Mouse (Mus musculus) heart, postnatal 14 days (tissue): ENCODE data around the gene Slc15a3. TPM values are rescaled to one million over a fixed set of nuclear protein-coding genes. Genes with fewer than 3 reads are reported as not detected.

Experiments
- DNase-seq, 2 experiments: peaks; one replicate each; pipeline ENCODE4 v3.0.0; 2021 to 2022
- intact Hi-C: fragments of 180-260 bp; cut with DNase I; formaldehyde crosslinking; loops from one replicate; pipeline ENCODE4 v1.15.1; 2025
- long read RNA-seq, 2 experiments: library from polyadenylated mRNA; stranded (forward); transcript quantifications; one replicate each; pipeline ENCODE4 v2.0.0; 2021
- total RNA-seq, 2 experiments: library from RNA; stranded (reverse); gene quantifications; 2 replicates each; pipeline ENCODE4 v1.2.3; 2021

The Slc15a3 gene
- total RNA-seq: 1 to 10 TPM; 2.6 to 2.9 TPM
- long read RNA-seq, experiment 1: 0 reads
- long read RNA-seq, experiment 2: 0 reads

DNA sequence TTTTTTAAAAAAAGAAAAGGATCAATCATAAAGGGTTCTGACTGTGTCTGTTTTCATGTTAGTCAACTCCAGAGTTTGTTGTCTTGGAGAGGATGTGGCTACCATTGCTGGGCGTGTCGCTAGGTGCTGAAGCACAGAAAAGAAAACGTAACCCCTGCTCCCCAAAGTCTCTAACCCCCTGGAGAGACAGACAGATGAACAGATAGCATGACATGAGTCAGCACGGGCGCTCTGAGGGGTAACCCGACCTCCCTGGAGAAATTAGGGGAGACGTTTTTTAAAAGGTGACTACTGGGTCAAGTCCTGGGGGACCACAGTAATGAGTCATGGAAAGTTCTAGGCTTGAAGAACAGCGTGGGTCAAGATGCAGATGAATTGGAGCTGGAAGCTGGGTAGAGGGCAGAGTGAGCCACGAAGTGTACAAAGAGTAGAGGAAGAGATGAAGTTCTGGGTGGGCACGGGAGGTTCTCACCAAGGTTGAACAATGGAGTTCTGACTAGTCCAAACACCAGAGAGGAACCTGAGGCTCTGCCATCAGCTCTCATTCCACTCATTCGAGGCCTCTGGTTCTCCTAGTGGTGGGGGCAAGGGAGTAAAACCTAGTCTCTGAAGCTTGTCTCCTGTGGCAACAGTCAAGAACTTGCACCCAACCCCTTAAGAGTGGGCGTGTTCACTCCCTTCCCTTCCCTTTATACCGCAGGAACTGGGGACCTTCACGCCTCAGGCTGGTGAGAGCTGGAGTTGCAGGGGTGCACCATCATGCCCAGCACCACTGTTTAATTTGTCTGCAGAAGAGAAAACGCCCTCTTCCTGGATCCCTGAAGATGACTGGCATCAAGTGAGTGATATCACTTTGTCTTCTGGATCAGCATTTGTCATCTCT is at the start of gene Slc15a3:
Slc15a3 (plus strand) TSS at position 718 of the 883 bp plus-strand sequence.
- intact Hi-C loops: no loop called here
- no peak for DNase-seq

DNA sequence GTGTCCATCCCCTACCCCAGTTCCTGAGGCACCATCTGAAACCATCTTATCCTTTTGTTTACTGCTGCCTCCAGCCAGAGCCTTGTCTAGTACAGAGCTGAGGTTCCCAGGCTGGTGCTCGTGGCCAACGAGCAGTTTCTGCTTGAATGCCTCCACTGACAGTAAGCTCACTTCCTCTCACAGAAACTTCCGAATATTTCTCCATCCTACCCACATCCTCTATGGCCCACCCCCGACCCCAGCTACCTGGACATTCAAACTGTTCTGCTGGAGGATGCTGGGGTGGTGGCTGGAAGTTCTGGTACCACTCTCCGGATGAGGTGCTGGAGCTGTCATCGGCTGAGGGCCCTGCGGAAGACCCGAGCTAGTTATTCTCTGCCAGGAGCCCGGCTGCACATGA is 49.2 kb upstream of the Slc15a3 start:
- no peak for DNase-seq
- intact Hi-C loops: no loop called here

GRCm38 (mm10) chr19:10793044-10793443 is 46.5 kb upstream of the Slc15a3 start:
- no peak for DNase-seq
- intact Hi-C loops: no loop called here

DNA sequence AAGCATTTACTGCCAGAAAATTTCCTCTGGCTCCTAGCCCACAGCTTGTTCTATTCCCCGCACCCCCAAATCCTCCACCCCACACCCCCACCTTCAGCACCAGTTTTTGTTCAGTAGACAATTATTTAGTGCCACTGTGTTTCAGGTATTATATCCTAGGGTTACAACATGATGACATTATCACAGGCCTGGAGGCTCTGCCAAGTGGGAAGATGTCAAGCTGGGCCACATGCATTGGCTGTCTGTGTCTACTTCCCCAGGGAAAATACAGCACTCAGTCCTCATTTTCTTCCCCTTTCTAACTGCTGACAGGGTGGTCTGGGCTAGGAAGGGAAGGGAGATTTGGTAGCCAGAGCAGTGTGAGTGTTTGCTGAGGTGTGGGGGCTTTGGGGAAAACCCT is 44.6 kb upstream of the Slc15a3 start:
- intact Hi-C loops: no loop called here
- DNase-seq: no peak

DNA sequence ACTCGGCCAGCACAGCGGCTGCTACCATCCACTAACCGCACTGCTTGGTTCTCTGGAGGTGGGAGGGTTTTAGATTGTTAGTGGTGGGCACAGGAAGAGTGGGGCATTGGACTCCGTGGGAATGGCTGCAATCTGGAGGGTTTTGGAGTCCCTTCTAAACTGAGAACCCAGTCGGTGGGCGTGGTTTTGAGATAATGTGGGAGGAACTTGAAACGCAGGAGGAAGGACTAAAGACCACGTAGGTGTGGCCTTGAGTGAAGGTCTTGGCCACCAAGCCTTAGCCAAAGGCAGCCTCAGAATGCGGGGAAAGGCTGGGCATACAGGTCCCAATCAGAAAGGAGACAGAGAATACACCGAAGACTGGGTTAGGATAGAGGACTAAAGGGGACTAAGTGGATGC is 41.0 kb upstream of the Slc15a3 start:
- no peak for DNase-seq
- intact Hi-C loops: no loop called here

DNA sequence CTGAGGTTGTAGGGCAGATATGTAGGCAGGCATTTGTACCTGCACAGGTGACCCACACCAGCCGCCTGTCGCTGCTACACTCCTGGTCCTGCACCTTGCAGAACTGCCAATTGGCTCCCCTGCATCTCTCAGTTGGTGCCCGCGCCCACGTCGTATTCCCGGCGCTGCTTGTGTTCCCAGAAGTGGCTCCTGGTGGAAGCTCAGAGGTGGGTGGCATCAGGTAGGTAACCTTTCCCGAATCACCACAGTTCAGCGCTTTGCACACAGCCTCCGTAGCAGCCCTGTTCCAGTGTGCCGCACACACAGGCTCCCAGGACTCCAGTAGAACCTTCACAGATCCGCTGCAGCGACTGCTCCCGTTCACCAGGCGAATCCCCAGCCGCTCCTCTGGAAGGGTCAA is 40.4 kb upstream of the Slc15a3 start:
- intact Hi-C loops: no loop called here
- DNase-seq: no peak

- intact Hi-C loops: no loop called here
- DNase-seq: no peak
Measured at GRCm38 (mm10) chr19:10801070-10801469, 38.5 kb upstream of the Slc15a3 start.

DNA sequence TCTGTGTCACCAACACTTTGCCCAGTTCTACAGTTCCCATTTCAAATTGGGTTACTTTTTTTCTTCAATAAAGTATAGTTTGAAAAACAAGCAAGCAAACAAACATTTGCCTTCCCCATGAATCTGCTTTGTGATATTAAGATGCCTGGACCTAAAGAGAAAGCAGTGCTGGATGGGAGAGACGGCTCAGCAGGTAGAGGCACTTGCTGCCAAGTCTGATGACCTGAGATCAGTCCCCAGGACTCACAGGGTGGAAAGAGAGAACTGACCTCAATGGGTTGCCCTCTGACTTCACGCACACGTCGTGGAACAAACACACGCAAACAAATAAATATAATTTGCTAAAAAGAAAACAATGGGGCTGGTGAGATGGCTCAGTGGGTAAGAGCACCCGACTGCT is 37.6 kb upstream of the Slc15a3 start:
- intact Hi-C loops: no loop called here
- DNase-seq: no peak

DNA sequence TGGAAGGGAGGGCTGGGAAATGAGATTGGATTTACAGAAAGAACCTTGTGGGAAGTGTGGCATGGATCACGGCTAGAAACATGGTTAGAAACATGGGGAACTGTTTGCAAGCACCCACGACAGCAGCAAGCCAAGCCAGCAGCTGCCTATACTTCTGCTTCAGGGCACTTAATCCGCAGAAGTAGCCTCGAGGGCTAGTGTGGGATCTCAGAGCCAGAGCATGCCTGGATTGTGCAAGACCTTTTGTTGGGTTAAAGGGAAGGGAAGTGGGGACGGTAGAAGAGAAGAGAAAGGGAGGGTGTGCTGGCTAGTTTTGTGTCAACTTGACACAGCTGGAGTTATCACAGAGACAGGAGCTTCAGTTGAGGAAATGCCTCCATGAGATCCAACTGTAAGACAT is 35.8 kb upstream of the Slc15a3 start:
- no peak for DNase-seq
- intact Hi-C loops: no loop called here

GRCm38 (mm10) chr19:10804850-10805660 is 34.5 kb upstream of the Slc15a3 start:
- no peak for DNase-seq
- intact Hi-C loops: no loop called here

- intact Hi-C loops: no loop called here
Measured at GRCm38 (mm10) chr19:10805661-10806285, 33.8 kb upstream of the Slc15a3 start.

GRCm38 (mm10) chr19:10808524-10809233 is 30.8 kb upstream of the Slc15a3 start:
- intact Hi-C loops: no loop called here
- no peak for DNase-seq

More at GRCm38 (mm10) chr19:10805661-10806285, 33.8 kb upstream of the Slc15a3 start:
- DNase-seq: no peak

DNA sequence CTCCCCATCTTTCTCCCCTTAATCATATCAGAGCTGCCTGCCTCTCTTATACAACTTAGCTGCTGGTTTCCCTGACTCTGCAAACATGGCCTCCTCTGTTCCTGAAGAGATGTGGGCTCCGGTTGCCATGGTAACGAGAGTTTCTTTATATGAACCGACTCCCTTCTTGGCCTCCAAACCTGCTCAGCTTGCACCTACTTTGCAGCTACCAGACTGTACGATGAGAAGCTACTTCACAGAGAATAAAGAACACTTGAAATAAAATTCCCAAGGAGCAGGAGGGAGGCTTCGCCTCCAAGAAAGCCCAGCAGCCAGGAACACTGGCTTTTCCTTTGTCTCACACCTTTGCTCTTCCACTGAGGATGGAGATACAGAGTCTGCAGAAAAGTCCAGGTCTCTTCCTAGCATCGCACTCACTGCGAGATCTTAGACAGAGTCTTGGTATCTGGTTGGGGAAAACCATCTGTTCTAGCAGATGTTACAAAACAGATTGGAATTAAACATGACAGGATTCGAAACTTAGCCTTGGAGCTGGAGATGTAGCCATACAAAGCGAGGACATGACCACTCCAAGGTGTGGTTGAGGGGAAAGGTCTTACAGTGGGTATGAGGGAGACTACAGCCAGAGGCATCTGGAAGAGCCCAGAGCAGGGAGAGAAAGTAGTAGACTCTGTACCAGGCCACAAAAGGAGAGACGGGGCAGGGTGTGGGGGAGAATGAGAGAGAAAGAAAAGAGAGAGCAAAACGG is 29.9 kb upstream of the Slc15a3 start:
- no peak for DNase-seq
- intact Hi-C loops: no loop called here

GRCm38 (mm10) chr19:10810176-10810492 is 29.4 kb upstream of the Slc15a3 start:
- intact Hi-C loops: no loop called here

DNA sequence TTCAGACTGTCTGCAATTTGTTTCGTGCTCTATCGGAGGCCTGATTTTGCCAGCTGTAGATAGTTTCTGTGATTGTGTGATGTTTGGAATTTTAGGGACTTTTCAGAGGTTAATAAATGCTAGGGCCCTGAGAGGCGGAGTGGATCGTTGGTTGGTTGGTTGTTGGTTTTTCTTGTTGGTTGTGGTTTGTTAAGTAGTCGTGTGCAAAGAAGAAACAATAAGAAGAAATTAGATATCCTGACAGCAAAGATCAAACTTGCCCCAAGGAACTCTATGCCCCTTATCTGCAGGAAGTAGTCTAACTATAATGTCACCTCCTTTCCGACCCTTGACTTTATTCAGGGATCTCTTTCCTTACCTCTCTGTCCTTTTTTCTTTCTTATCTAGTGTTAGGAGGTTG is 28.1 kb upstream of the Slc15a3 start:
- DNase-seq: no peak
- intact Hi-C loops: no loop called here

More at GRCm38 (mm10) chr19:10810176-10810492, 29.4 kb upstream of the Slc15a3 start:
- no peak for DNase-seq

GRCm38 (mm10) chr19:10813039-10813438 is 26.5 kb upstream of the Slc15a3 start:
- DNase-seq: no peak
- intact Hi-C loops: no loop called here

- no peak for DNase-seq
- intact Hi-C loops: no loop called here
Measured at GRCm38 (mm10) chr19:10813905-10814304, 25.6 kb upstream of the Slc15a3 start.

- intact Hi-C loops: no loop called here
- DNase-seq: no peak
Measured at GRCm38 (mm10) chr19:10815871-10816270, 23.7 kb upstream of the Slc15a3 start.

DNA sequence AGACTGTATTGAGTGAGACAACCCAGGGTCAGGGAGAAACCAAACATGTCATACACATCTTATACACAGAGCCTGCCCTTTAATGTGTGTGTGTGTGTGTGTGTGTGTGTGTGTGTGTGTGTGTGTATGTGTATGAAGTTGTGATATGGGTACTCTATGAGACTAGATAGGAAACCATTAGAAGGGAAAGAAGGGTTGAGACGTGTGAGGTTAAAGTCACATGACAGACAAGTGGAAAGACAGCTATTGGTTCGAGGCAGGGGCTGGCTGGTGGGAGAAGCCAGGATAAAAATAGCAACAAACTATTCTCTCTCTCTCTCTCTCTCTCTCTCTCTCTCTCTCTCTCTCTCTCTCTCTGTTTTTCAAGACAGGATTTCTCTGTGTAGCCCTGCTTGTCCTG is 23.1 kb upstream of the Slc15a3 start:
- intact Hi-C loops: no loop called here
- DNase-seq: no peak
